Mouse (Mus musculus) hindbrain, embryonic 10.5 days (tissue): ENCODE measurements around the gene Gcgr. TPM values are rescaled to one million over a fixed set of nuclear protein-coding genes. Genes with fewer than 3 reads are reported as not detected.

ENCODE experiments used
- DNase-seq: peaks from one replicate; pipeline ENCODE4 v3.0.0-alpha.2; 2017; ENCODE audit warnings: low spot score
- H3K27ac ChIP-seq: fragments of 300-500 bp; sonication (generic); 2 replicates; pipeline ENCODE4 v1.5.1; 2016; ENCODE audit warnings: mild to moderate bottlenecking, moderate library complexity
- H3K27me3 ChIP-seq: fragments of 300-500 bp; sonication (generic); 2 replicates; pipeline ENCODE4 v1.6.1; 2016; ENCODE audit warnings: mild to moderate bottlenecking; ENCODE audit not compliant: poor library complexity, insufficient read depth, severe bottlenecking
- H3K36me3 ChIP-seq: fragments of 300-500 bp; sonication (generic); 2 replicates; pipeline ENCODE4 v1.6.1; 2016; ENCODE audit warnings: mild to moderate bottlenecking, moderate library complexity
- H3K4me1 ChIP-seq: fragments of 300-500 bp; sonication (generic); replicated peaks from 2 replicates; pipeline ENCODE4 v1.6.1; 2016; ENCODE audit warnings: mild to moderate bottlenecking
- H3K4me3 ChIP-seq: fragments of 300-500 bp; sonication (generic); 2 replicates; pipeline ENCODE4 v1.5.1; 2016; ENCODE audit warnings: mild to moderate bottlenecking, moderate library complexity
- H3K9me3 ChIP-seq: fragments of 300-500 bp; sonication (generic); 2 replicates; pipeline ENCODE4 v1.6.1; 2016; ENCODE audit warnings: mild to moderate bottlenecking, moderate library complexity
- WGBS: fragments of 180-500 bp; shearing (Covaris S2); methylation state at CpG from one replicate; pipeline ENCODE4 v1.1.7; 2016; 5-methylcytosine and 5-hydroxymethylcytosine counted together
- polyA plus RNA-seq: library from polyadenylated mRNA; unstranded; fragments of >200 nt; fragmentation: Nextera tagmentation; extraction: Ambion mirVana; gene quantifications from 2 replicates; pipeline ENCODE4 v1.2.1, GENCODE M21; 2016

The Gcgr gene
- polyA plus RNA-seq, result 0.14 and 0.17 TPM in 2 replicates

DNA sequence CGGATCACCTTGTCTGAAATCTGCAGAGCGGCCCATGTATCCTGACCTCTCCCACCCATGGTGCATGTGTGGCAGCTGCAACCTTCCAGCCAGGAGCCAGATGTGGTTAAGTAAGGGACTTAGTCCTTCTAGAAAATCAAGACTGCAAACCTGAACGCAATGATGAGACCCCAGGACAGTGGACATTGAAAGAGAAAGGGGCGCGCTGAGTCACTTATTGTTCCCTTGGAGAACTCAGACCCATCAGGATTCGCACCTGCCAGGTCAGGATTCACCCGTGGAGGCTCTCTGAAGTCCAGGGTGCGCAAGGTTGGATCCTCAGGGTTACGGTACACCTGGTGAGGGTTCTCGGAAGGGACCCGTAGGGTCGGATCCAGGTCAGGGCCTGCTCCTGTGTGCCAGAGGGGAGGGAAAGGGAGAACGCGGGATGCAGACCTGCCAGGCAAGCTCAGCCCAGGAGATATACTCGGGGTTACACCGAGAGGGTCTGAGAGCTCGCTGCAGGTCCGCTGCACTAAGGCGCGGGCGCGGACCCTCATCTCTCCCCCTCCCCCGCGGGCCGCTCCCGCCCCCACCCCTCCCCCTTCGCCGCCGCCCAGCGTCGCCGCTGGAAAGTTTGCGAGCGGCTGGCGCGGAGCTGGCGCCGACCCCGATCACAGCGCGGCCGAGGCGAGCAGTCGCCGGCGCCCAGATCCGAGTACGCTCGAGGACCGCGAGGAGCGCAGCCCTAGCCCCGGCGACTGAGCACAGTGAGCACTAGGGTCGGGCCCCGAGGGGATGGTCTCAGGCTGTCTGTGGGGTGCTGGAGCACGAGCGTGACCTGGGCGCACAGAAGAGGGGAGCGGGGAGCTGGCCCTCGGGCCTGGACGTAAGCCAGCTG is at the start of gene Gcgr:
Gene Gcgr (plus strand): TSS at position 615 of the 880 bp plus-strand sequence.
- Histone ChIP-seq H3K9me3 (no peaks in the 10 kb centered on the region), H3K4me1 (peaks cover 28% of the 10 kb centered on the region), H3K36me3 (no peaks in the 10 kb centered on the region), H3K27ac (peak within 1 kb of the TSS; percentile 66), H3K27me3 (peaks cover 81% of the 10 kb centered on the region), H3K4me3 (peak within 1 kb of the TSS; percentile 52)
- DNase-seq, result peak; percentile 47
- 8% methylated on average over 62 of the region's 62 CpGs for WGBS

DNA sequence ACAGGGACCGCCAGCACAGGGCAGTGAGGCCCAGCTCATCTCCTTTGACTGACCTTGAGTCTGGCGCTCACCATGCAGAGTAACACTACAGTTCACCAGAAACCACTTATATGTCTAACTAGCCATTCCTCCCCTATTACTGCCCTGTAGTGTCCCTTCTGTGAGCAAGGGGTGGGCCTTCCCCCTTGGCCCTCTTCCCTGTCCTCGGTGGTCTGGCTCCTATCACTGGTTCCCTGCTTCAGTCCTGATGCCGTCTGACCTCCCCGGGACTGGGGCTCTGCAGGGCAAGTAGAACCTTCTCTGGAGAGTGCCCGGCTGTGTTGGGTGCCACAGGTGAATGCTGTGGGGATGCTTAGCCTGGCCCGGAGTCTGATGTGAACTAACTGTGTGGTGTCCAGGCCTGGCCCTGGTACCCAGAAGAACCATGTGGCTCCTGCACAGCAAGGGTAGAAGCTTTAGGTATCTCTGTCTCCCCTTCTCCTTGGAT is 47.0 kb upstream of the Gcgr start:
- Histone ChIP-seq H3K27me3 (no peaks in the 10 kb centered on the region), H3K4me3 (peak overlapping the region; percentile 99), H3K4me1 (peaks cover 27% of the 10 kb centered on the region), H3K27ac (peak overlapping the region; percentile 97), H3K36me3 (peaks cover 83% of the 10 kb centered on the region), H3K9me3 (no peaks in the 10 kb centered on the region)
- 88% methylated on average over 7 of the region's 7 CpGs for WGBS
- no peak for DNase-seq

GRCm38 (mm10) chr11:120484265-120484981 is 46.1 kb upstream of the Gcgr start, which contains the start of gene Mrpl12:
Gene Mrpl12, plus strand, starts transcription at chr11:120484613.
- H3K4me3 ChIP-seq, result peak within 1 kb of the TSS; percentile 99
- no peaks in the 10 kb centered on the region for H3K9me3 ChIP-seq
- no peaks in the 10 kb centered on the region for H3K27me3 ChIP-seq
- peak; percentile 92 for DNase-seq
- peaks cover 29% of the 10 kb centered on the region for H3K4me1 ChIP-seq
- H3K27ac ChIP-seq, result peak within 1 kb of the TSS; percentile 97
- under 1% methylated on average over 60 of the region's 60 CpGs for WGBS
- peaks cover 83% of the 10 kb centered on the region for H3K36me3 ChIP-seq

DNA sequence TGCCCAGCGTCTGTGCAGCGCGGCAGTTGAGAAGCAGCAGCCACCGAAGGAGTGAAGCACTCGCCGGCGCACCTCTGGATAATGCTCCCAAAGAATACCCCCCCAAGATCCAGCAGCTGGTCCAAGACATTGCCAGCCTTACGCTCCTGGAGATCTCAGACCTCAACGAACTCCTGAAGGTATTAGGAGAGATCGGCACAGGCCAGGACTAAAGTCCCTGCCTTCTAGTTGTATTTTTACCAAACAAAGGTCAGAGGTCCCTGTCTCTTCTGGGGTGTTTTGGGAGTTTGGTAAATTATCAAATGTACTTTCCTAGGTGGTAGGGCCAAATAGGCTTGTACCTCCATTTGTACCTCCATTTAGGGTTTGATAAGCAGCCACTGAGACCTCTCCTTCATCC is 45.2 kb upstream of the Gcgr start:
- peak overlapping the region; percentile 97 for H3K27ac ChIP-seq
- no peaks in the 10 kb centered on the region for H3K27me3 ChIP-seq
- H3K4me3 ChIP-seq, result peak overlapping the region; percentile 99
- H3K9me3 ChIP-seq, result no peaks in the 10 kb centered on the region
- H3K4me1 ChIP-seq, result peaks cover 34% of the 10 kb centered on the region
- H3K36me3 ChIP-seq, result peaks cover 83% of the 10 kb centered on the region
- WGBS, result 15% methylated on average over 10 of the region's 10 CpGs
- no peak for DNase-seq

GRCm38 (mm10) chr11:120488516-120488915 is 42.0 kb upstream of the Gcgr start:
- Histone ChIP-seq H3K4me3 (peak overlapping the region; percentile 9; the same call in 1 of the 2 replicates), H3K27me3 (no peaks in the 10 kb centered on the region), H3K9me3 (no peaks in the 10 kb centered on the region), H3K36me3 (peaks cover 51% of the 10 kb centered on the region), H3K27ac (no peak overlapping the region), H3K4me1 (peaks cover 64% of the 10 kb centered on the region)
- no peak for DNase-seq
- 83% methylated on average over 4 of the region's 4 CpGs for WGBS

GRCm38 (mm10) chr11:120489054-120489761 is 41.3 kb upstream of the Gcgr start:
- Histone ChIP-seq H3K4me1 (peaks cover 64% of the 10 kb centered on the region), H3K27ac (peak overlapping the region; percentile 60; the same call in 1 of the 2 replicates), H3K27me3 (no peaks in the 10 kb centered on the region), H3K9me3 (no peaks in the 10 kb centered on the region), H3K4me3 (peak overlapping the region; percentile 18), H3K36me3 (peaks cover 53% of the 10 kb centered on the region)
- WGBS, result 66% methylated on average over 4 of the region's 4 CpGs
- peak; percentile 68 for DNase-seq

DNA sequence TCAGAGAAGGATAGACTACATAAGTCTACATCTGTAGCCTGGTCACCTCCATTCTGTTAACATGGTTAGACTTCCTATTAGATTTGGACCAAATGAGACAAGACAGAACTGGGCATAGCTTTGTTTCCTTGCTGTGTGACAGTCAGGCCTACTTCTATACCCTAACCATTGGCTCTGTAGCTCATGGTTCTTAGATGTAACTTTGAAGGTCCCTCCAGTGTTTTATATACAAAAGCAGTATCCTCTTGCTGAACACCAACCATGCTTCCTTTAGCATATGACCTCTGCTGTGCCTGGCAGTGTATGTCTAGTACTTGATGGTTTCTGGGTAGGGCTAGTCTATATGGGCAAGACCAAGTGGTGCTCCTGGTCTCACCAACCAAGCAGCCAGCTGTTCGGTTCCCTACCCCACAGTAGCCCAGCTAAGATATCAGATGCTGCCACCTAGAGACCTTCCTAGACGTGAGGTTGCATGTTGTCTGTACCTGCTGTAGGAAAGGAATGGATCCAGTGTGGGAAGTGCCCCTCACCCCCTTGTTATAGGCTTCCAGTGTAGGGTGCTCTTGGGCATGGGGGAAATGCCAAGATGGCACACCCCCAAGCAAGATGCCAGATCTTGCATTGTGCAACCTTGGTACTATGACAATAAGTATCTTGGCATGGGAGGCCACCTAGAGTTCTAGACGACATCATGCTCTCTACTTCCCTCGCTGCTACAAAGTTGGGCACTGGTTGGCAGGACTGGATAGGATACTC is 40.0 kb upstream of the Gcgr start:
- H3K9me3 ChIP-seq, result no peaks in the 10 kb centered on the region
- peak overlapping the region; percentile 94 for H3K27ac ChIP-seq
- H3K27me3 ChIP-seq, result no peaks in the 10 kb centered on the region
- DNase-seq, result no peak
- H3K4me3 ChIP-seq, result peak overlapping the region; percentile 96
- peaks cover 65% of the 10 kb centered on the region for H3K36me3 ChIP-seq
- 40% methylated on average over 4 of the region's 4 CpGs for WGBS
- peaks cover 57% of the 10 kb centered on the region for H3K4me1 ChIP-seq

DNA sequence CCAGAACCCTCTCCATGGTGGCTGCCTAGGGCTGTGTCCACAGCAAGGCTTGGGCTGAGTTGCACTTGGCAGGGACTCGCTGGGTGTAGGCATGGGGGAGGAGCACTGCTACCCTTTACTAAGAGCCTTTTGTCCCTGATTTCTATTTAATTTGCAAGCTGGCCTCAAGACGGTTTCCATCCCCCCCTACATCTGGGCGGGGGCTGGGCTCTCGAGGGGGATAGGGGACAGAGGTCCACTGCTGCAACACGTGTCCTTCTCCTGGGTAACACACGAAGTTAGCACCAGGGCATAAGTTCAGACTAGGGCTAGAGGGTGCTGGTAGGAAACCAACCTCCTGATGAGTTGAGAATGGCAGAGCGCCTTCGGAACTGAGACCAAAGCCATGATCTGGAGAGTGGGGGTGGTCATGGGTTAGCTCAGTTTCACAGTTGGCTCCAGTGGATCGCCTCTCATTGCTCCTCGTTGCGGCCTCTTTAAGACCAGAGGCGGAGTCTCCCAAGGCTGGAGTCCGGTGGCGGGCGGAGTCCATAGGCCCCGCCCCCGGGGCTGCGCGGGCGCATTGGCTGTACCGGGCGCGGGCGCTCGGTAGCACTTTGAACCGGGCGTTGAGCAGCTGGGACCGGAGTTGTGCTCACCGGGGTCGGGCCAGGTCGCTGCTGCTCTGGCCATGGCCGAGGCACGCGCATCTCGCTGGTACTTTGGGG is 39.0 kb upstream of the Gcgr start, which contains the start of gene Slc25a10:
Gene Slc25a10 (plus strand): TSS at position 524 of the 707 bp plus-strand sequence.
- peak within 1 kb of the TSS; percentile 94 for H3K27ac ChIP-seq
- no peaks in the 10 kb centered on the region for H3K27me3 ChIP-seq
- H3K4me3 ChIP-seq, result peak within 1 kb of the TSS; percentile 96
- peaks cover 50% of the 10 kb centered on the region for H3K4me1 ChIP-seq
- no peaks in the 10 kb centered on the region for H3K9me3 ChIP-seq
- peak; percentile 89 for DNase-seq
- 0% methylated on average over 35 of the region's 35 CpGs for WGBS
- H3K36me3 ChIP-seq, result peaks cover 65% of the 10 kb centered on the region

GRCm38 (mm10) chr11:120492024-120492877 is 38.2 kb upstream of the Gcgr start:
- no peaks in the 10 kb centered on the region for H3K9me3 ChIP-seq
- peak overlapping the region; percentile 94 for H3K27ac ChIP-seq
- peak overlapping the region; percentile 96 for H3K4me3 ChIP-seq
- under 1% methylated on average over 48 of the region's 48 CpGs for WGBS
- H3K4me1 ChIP-seq, result peaks cover 49% of the 10 kb centered on the region
- DNase-seq, result peak; percentile 52
- H3K27me3 ChIP-seq, result no peaks in the 10 kb centered on the region
- peaks cover 65% of the 10 kb centered on the region for H3K36me3 ChIP-seq

DNA sequence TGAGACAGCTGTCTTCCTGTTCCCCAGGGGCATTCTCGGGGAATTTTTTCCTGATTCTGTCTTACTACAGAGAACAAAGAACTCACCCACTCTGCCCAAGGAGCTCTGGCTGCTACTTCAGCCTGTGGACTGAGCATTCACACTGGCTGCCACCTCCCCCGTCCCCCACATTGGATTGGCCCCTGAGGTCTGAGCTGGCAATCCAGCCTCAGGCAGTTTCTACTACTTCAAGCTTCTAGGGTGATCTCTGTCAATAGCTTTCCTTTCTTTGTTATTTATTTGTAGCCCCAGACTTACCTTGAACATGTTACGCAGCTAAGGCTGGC is 37.7 kb upstream of the Gcgr start:
- DNase-seq, result no peak
- Histone ChIP-seq H3K27me3 (no peaks in the 10 kb centered on the region), H3K4me1 (peaks cover 49% of the 10 kb centered on the region), H3K36me3 (peaks cover 65% of the 10 kb centered on the region), H3K9me3 (no peaks in the 10 kb centered on the region), H3K27ac (peak overlapping the region; percentile 94), H3K4me3 (peak overlapping the region; percentile 96)
- 32% methylated on average over 3 of the region's 3 CpGs for WGBS

GRCm38 (mm10) chr11:120493351-120493750 is 37.1 kb upstream of the Gcgr start:
- Histone ChIP-seq H3K36me3 (peaks cover 65% of the 10 kb centered on the region), H3K4me3 (peak overlapping the region; percentile 96), H3K27me3 (no peaks in the 10 kb centered on the region), H3K4me1 (peaks cover 49% of the 10 kb centered on the region), H3K27ac (peak overlapping the region; percentile 94; the same call in 1 of the 2 replicates), H3K9me3 (no peaks in the 10 kb centered on the region)
- DNase-seq, result no peak
- 67% methylated on average over 3 of the region's 3 CpGs for WGBS
